Mouse (Mus musculus) neural tube, embryonic 10.5 days (tissue): ENCODE results near the gene Gm3594.
"Not testable (repeated sequence)": the region's sequence is repeated elsewhere in the genome, so short reads cannot be mapped to it uniquely, and the experiment has no call there.

Experiments used
- DNase-seq: peaks from one replicate; pipeline ENCODE4 v3.0.0-alpha.2; 2017; ENCODE audit warnings: low spot score; ENCODE audit errors: extremely low spot score

The Gm3594 gene

DNA sequence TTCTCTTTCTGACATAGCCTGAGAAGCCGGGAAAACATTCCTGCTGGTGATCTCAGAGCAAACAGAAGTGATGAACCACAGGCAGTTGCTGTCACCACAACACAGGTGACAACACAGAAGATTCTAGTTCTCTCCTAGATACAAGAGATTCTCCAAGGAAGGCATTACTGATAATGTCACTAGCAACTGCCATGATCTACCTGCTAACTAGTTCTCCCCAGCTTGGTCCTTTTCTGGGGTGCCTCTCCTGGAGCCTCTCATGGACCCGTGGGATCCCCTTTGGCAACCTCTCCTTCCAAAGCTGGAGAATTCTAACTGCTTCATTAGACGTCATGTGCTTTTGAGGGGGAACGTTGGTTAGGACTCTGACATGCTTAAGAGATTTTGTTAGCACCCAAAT lies at the start of gene Gm3594:
Gm3594 (minus strand) TSS at position 101 of the 400 bp plus-strand sequence.
- DNase-seq, result not testable (repeated sequence)

DNA sequence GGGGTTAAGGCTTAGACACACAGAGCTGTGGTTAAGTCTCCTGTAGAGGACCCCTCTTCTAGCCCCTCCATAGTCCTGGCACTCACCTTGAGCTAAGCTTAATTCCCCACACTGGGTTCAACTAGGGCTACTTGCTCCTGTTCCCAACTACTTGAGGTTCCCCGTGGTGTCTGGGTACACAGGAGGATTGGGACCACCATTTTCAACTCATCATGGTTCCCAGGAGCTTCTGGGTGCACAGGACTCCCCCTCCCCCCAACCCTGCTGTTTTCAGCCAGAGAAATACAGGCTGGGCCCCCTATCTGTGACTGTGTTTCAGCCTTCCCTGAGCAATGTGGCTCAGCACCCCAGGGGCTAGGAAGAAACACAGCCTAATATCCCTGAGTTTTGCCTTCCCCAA lies 41.9 kb upstream of the Gm3594 start:
- DNase-seq, result not testable (repeated sequence)

DNA sequence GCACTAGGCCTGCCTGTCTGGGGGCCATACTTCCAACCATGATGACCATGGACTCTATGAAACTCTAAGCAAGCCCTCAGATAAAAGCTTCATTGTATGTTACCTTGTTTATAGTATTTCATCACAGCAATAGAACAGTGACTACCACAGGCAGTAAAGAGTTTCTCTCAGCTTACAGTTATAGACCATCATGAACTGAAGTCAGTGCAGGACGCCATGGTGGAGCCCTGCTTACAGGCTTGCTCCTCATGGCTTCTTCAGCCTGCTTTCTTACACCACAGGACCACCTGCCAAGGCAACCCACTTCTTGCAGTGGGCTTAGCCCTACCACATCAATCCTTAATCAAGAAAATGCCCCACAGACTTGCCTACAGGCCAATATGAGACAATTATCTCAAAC lies 41.1 kb upstream of the Gm3594 start:
- DNase-seq, result not testable (repeated sequence)

DNA sequence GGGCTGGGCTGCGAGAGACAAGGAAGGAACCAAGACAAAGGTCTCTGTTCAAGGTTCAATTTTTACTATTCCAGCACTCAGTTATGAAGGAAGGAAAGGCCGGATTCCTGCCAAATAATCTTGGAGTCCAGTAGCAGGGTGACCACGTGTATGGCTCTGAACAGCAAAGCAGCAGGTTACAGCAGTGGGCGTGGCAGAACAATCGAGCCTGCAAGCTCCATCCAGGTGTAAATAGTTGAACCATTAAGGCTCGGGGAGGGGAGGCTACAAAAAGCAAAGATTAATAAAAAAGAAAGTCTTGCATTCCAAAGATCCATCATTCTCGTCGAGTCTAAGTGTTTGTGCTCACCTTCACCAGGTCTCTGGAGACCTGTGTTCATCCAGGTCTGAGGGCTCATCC lies 37.7 kb upstream of the Gm3594 start:
- not testable (repeated sequence) for DNase-seq

DNA sequence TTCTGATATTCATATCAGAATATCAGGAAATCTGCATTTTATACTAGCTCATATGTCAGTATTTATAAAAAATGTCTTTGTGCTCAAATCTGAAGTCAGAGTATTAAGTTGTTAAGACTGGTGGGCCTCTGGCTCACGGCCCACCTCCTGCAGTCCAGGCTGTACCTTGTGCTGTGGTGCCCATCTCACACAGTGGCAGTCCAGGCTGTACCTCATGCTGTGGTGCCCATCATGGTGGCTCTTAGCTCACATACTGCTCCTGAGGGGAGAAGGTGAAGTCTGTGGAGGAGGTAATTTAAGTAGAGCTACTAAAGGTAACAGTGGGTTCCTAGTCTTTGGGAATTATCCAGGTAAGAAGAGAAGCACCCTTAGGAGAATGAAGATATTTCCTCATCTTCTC lies 27.4 kb upstream of the Gm3594 start:
- DNase-seq, result not testable (repeated sequence)

DNA sequence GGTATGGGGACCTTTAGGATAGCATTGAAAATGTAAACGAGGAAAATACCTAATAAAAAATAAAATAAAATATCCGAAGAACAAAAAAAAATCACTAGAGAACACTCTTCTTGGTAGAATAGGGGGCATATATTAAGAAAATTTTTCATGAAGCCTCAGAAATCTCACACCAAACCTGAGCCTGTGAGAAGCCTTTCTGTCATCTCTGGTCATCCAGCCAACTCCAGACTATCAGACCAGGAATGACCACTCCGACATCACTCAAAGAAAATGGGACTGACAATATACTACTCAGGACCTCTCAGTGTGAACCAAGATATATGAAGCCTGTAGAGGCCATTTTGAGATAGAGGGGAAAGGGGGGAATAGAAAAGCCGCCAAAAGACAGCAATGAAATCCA lies 3.6 kb downstream of the Gm3594 start:
- not testable (repeated sequence) for DNase-seq

DNA sequence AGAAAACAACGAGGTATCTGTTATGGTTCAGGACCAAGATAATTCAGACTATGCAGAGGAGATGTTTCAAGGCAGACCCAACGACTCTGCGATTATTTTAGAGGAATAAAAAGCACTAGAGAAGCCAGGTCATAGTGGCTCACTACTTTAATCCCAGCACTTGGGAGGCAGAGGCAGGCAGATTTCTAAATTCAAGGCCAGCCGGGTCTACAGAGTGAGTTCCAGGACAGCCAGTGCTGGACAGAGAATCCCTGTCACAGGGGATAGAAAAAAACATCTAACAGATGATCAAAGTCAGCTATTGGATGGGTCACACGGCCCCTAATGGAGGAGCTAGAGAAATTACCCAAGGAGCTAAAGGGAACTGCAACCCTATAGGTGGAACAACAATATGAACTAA lies 4.2 kb downstream of the Gm3594 start:
- DNase-seq, result not testable (repeated sequence)

DNA sequence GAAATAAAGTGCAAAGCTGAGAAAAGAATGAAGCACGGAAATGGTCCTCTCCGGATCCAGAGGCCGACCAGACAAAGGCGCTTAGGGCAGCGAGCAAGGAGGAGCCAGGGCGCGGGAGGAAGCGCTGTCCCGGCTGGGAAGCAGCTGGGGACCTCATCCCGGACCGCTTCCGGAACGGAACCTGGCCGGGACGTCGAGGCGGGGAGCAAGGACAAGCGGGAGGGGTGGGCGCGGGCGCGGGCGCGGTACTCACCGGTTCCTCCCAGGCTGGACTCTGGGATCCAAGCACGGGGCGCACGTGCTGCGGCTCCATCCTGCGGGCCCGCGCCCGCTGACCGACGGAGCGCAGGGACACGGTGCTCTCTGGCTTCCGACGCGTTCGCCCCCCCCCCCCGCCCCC lies 17.6 kb downstream of the Gm3594 start:
- not testable (repeated sequence) for DNase-seq

DNA sequence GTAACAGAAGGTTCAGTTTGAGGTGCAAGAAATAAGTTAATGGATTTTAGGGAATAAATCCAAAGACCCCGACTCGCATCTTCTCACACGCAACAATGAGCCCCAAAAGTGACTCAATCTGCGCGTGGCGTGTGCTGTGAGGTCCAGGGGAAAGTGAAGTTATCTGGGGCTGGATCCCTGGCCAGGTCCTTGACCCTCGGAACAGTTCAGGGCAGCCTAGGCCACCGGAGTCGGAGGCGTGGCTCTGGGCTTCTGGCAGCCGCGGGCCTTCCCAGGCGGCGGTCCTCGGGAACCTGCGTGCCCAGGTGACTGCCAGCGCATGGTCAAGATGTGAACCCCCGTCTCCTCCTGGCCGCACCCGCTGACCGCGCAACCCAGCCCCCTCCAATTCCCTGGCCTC lies 18.1 kb downstream of the Gm3594 start:
- peak; percentile 6 for DNase-seq

DNA sequence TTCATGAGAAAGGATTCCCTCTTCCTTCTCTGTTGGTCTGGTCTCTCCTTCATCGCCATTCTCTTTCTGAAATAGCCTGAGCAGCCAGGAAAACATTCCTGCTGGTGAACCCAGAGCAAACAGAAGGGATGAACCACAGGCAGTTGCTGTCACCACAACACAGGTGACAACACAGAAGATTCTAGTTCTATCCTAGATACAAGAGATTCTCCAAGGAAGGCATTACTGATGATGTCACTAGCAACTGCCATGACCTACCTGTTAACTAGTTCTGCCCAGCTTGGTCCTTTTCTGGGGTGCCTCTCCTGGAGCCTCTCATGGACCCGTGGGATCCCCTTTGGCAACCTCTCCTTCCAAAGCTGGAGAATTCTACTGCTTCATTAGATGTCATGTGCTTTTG lies 32.0 kb downstream of the Gm3594 start, which contains the start of gene Gm3591:
Gm3591 (minus strand) TSS at position 101 of the 400 bp plus-strand sequence.
- not testable (repeated sequence) for DNase-seq

DNA sequence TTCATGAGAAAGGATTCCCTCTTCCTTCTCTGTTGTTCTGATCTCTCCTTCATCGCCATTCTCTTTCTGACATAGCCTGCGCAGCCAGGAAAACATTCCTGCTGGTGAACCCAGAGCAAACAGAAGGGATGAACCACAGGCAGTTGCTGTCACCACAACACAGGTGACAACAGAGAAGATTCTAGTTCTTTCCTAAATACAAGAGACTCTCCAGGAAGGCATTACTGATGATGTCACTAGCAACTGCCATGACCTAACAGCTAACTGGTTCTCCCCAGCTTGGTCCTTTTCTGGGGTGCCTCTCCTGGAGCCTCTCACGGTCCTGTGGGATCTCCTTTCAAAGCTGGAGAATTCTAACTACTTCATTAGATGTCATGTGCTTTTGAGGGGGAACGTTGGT lies 54.2 kb downstream of the Gm3594 start, which contains the start of gene Gm16440:
Gm16440 (minus strand) TSS at position 101 of the 400 bp plus-strand sequence.
- not testable (repeated sequence) for DNase-seq
